Mouse (Mus musculus) testis, adult 2 months (tissue): Measurements from ENCODE around the gene Efcab11.

Source experiments
- CTCF ChIP-seq: fragments of 200-500 bp; IDR thresholded peaks from 2 replicates; pipeline ENCODE4 v1.5.1; 2012; ENCODE audit warnings: low read depth, mild to moderate bottlenecking, inconsistent platforms, low read length, moderate library complexity; ENCODE audit not compliant: control insufficient read depth, insufficient read depth, insufficient replicate concordance
- POLR2A ChIP-seq: fragments of 200-500 bp; IDR thresholded peaks from 2 replicates; pipeline ENCODE4 v1.6.1; 2012; ENCODE audit warnings: low read depth, mild to moderate bottlenecking, inconsistent platforms, low read length, moderate library complexity; ENCODE audit not compliant: control insufficient read depth

DNA sequence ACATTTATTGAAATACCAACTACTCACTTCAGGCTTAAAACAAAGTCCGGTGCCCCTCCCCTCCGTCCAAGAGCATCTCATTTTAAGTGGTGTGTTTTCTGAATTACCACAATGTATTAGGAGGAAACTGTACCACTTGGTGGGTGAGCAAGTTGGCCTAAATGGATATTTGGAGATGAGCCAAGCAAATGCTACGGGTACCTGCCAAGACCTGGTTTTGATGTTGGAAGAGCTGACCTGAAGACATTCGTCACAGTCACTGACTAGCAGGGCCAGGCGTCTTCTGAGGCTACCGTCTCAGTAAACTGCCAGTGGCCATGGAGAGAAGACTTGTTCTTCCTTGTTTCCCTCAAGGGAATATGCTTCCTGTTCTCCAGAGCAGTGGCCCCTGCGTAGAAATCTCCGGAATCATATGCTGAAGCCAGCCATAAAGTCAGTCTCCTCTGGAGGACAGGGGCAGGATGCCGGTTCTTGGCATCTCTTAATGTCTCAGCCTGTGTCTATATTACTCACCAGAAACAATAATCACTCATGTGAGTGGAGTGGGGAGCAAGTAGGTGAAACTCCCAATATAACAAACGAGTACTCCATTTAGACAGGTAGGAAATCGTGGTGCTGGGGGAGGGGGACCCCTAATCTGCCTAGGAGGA is 198.7 kb downstream of the Efcab11 start:
- no peak for TF ChIP-seq CTCF
- no peak for TF ChIP-seq POLR2A
